Mouse (Mus musculus) MEL (cell line): Measurements from ENCODE around the gene Itga10. TPM values are rescaled to one million over a fixed set of nuclear protein-coding genes. Genes with fewer than 3 reads are reported as not detected.

ENCODE experiments used
- DNase-seq: peaks from one replicate; pipeline ENCODE4 v3.0.0; 2011; ENCODE audit warnings: low read depth, low spot score
- H3K27ac ChIP-seq: 2 replicates; pipeline ENCODE4 v1.5.1; 2012; ENCODE audit warnings: low read depth, mild to moderate bottlenecking, control low read depth, low read length, moderate library complexity; ENCODE audit not compliant: control insufficient read depth
- H3K27me3 ChIP-seq, 2 experiments: fragments of 150-350 bp in 1 of 2; sonication (generic) in 1 of 2; 2 replicates each; pipeline ENCODE4 v1.6.1; 2012; ENCODE audit warnings: low read length in 2 of 2, mild to moderate bottlenecking in 2 of 2, improper control_type of control experiment in 1 of 2, moderate library complexity in 1 of 2; ENCODE audit not compliant: insufficient read depth in 2 of 2, control insufficient read depth in 1 of 2
- H3K36me3 ChIP-seq, 2 experiments: 2 replicates each; pipeline ENCODE4 v1.6.1; 2012 to 2014; ENCODE audit warnings: low read length in 2 of 2, improper control_type of control experiment in 1 of 2, inconsistent platforms in 1 of 2, mild to moderate bottlenecking in 1 of 2; ENCODE audit not compliant: insufficient read depth in 2 of 2, control insufficient read depth in 1 of 2
- H3K4me1 ChIP-seq, 2 experiments: fragments of 150-350 bp in 1 of 2; sonication (generic) in 1 of 2; 2 replicates each; pipeline ENCODE4 v1.6.1; 2012; ENCODE audit warnings: low read length in 2 of 2, improper control_type of control experiment in 1 of 2, mild to moderate bottlenecking in 1 of 2; ENCODE audit not compliant: insufficient read depth in 2 of 2, control insufficient read depth in 1 of 2
- H3K4me3 ChIP-seq, 2 experiments: fragments of 150-350 bp in 1 of 2; sonication (generic) in 1 of 2; 2 replicates each; pipeline ENCODE4 v1.5.1; 2012; ENCODE audit warnings: low read depth in 2 of 2, low read length in 2 of 2, mild to moderate bottlenecking in 2 of 2, moderate library complexity in 2 of 2, control low read depth in 1 of 2, improper control_type of control experiment in 1 of 2; ENCODE audit not compliant: control insufficient read depth in 1 of 2, insufficient read depth in 1 of 2
- H3K79me2 ChIP-seq: 2 replicates; pipeline ENCODE4 v1.6.1; 2012; ENCODE audit warnings: mild to moderate bottlenecking, low read length, moderate library complexity; ENCODE audit not compliant: control insufficient read depth, poor library complexity, insufficient read depth
- H3K9ac ChIP-seq: 2 replicates; pipeline ENCODE4 v1.6.1; 2012; ENCODE audit warnings: low read depth, mild to moderate bottlenecking, control low read depth, low read length, moderate library complexity; ENCODE audit not compliant: control insufficient read depth, poor library complexity, severe bottlenecking
- H3K9me3 ChIP-seq: fragments of 150-350 bp; sonication (generic); replicated peaks from 2 replicates; pipeline ENCODE4 v1.6.1; 2012; ENCODE audit warnings: mild to moderate bottlenecking, low read length, improper control_type of control experiment, moderate library complexity; ENCODE audit not compliant: insufficient read depth
- CHD2 ChIP-seq: IDR thresholded peaks from 2 replicates; pipeline ENCODE4 v1.6.1; 2011; ENCODE audit warnings: low read length, improper control_type of control experiment
- ELF1 ChIP-seq: IDR thresholded peaks from 2 replicates; pipeline ENCODE4 v1.6.1; 2014; ENCODE audit warnings: low read depth, mild to moderate bottlenecking, inconsistent platforms, low read length, improper control_type of control experiment, moderate library complexity
- ETS1 ChIP-seq: IDR thresholded peaks from 2 replicates; pipeline ENCODE4 v1.6.1; 2012; ENCODE audit warnings: low read depth, mild to moderate bottlenecking, inconsistent platforms, low read length, improper control_type of control experiment, moderate library complexity
- HCFC1 ChIP-seq: IDR thresholded peaks from 2 replicates; pipeline ENCODE4 v1.6.1; 2012; ENCODE audit warnings: low read depth, mild to moderate bottlenecking, inconsistent platforms, low read length, improper control_type of control experiment, moderate library complexity
- JUND ChIP-seq: IDR thresholded peaks from 2 replicates; pipeline ENCODE4 v1.6.1; 2011; ENCODE audit warnings: low read depth, mild to moderate bottlenecking, improper control_type of control experiment, low read length
- MAFK ChIP-seq: IDR thresholded peaks from 2 replicates; pipeline ENCODE4 v1.6.1; 2011; ENCODE audit warnings: low read depth, mild to moderate bottlenecking, low read length, improper control_type of control experiment, borderline replicate concordance
- NELFE ChIP-seq: IDR thresholded peaks from 2 replicates; pipeline ENCODE4 v1.6.1; 2011; ENCODE audit warnings: low read depth, low read length, improper control_type of control experiment
- NRF1 ChIP-seq: IDR thresholded peaks from 2 replicates; pipeline ENCODE4 v1.6.1; 2014; ENCODE audit warnings: low read depth, mild to moderate bottlenecking, inconsistent platforms, low read length, improper control_type of control experiment, moderate library complexity; ENCODE audit not compliant: poor library complexity, insufficient read depth, severe bottlenecking
- POLR2A ChIP-seq, 2 experiments: IDR thresholded peaks; 2 replicates each; pipeline ENCODE4 v1.6.1; 2011 to 2012; ENCODE audit warnings: low read length in 2 of 2, mild to moderate bottlenecking in 2 of 2, control low read depth in 1 of 2, improper control_type of control experiment in 1 of 2, low read depth in 1 of 2, moderate library complexity in 1 of 2; ENCODE audit not compliant: control insufficient read depth in 1 of 2, insufficient read depth in 1 of 2, poor library complexity in 1 of 2
- POLR2AphosphoS2 ChIP-seq: IDR thresholded peaks from 2 replicates; pipeline ENCODE4 v1.6.1; 2011; ENCODE audit warnings: low read length, improper control_type of control experiment
- RAD21 ChIP-seq: IDR thresholded peaks from 2 replicates; pipeline ENCODE4 v1.6.1; 2011; ENCODE audit warnings: mild to moderate bottlenecking, low read depth, low read length, improper control_type of control experiment
- RCOR1 ChIP-seq: IDR thresholded peaks from 2 replicates; pipeline ENCODE4 v1.6.1; 2012; ENCODE audit warnings: low read depth, mild to moderate bottlenecking, inconsistent platforms, low read length, improper control_type of control experiment
- SIN3A ChIP-seq: IDR thresholded peaks from 2 replicates; pipeline ENCODE4 v1.6.1; 2012; ENCODE audit warnings: low read length, improper control_type of control experiment, inconsistent platforms
- TBP ChIP-seq: IDR thresholded peaks from 2 replicates; pipeline ENCODE4 v1.8.0; 2011; ENCODE audit warnings: low read depth, low read length, improper control_type of control experiment
- UBTF ChIP-seq: IDR thresholded peaks from 2 replicates; pipeline ENCODE4 v1.6.1; 2012; ENCODE audit warnings: low read depth, mild to moderate bottlenecking, inconsistent platforms, low read length, improper control_type of control experiment, moderate library complexity, borderline replicate concordance; ENCODE audit not compliant: insufficient read depth
- USF2 ChIP-seq, 2 experiments: IDR thresholded peaks; 2 replicates each; pipeline ENCODE4 v1.6.1; 2011 to 2012; ENCODE audit warnings: improper control_type of control experiment in 2 of 2, low read length in 2 of 2, borderline replicate concordance in 1 of 2, inconsistent platforms in 1 of 2, low read depth in 1 of 2, mild to moderate bottlenecking in 1 of 2; ENCODE audit not compliant: insufficient read depth in 1 of 2
- ZMIZ1 ChIP-seq: IDR thresholded peaks from 2 replicates; pipeline ENCODE4 v1.6.1; 2012; ENCODE audit warnings: low read depth, mild to moderate bottlenecking, inconsistent platforms, low read length, improper control_type of control experiment, moderate library complexity
- ZNF384 ChIP-seq: IDR thresholded peaks from 2 replicates; pipeline ENCODE4 v1.6.1; 2012; ENCODE audit warnings: low read depth, mild to moderate bottlenecking, inconsistent platforms, low read length, improper control_type of control experiment
- polyA plus RNA-seq, 2 experiments: library from polyadenylated mRNA; stranded (reverse) in 1 of 2; unstranded in 1 of 2; fragments of >175 nt in 1 of 2; fragments of >200 nt in 1 of 2; gene quantifications; 2 replicates each; pipeline versions ENCODE4 v1.2.1 to v1.2.4; 2012; ENCODE audit warnings: low replicate concordance in 2 of 2, low read depth in 1 of 2; ENCODE audit not compliant: insufficient read length in 2 of 2, insufficient read depth in 1 of 2, missing spikeins in 1 of 2
- total RNA-seq: library from RNA; depleted of rRNA; stranded (reverse); fragments of 300-350 nt; gene quantifications from 2 replicates; pipeline ENCODE4 v1.2.3, GENCODE M21; 2012

The Itga10 gene
- total and polyA plus RNA-seq, 3 experiments = 1.0 to 2.9 TPM; not detected in 1

- Histone ChIP-seq H3K79me2 (no peaks in the 10 kb centered on the region; the same call in 1 of the 2 replicates), H3K9ac (no peak overlapping the region), H3K27me3 (no peaks in the 10 kb centered on the region)
Measured at GRCm38 (mm10) chr3:96599411-96599810, 46.0 kb upstream of the Itga10 start.

GRCm38 (mm10) chr3:96600639-96601250 lies 44.6 kb upstream of the Itga10 start, which contains the start of gene Lix1l:
Gene Lix1l (plus strand): TSS chr3:96601149.
- H3K9ac ChIP-seq = peak within 1 kb of the TSS; percentile 74
- TF ChIP-seq UBTF (0 out of 2 replicates have a peak, but pooled peaks have one; percentile 44), SIN3A (peak; percentile 71), HCFC1 (peak; percentile 70), RCOR1 (no peak), RAD21 (no peak), CHD2 (peak; percentile 74), POLR2AphosphoS2 (peak; percentile 58; the same call in 1 of the 2 replicates), NRF1 (peak; percentile 35; the same call in 1 of the 2 replicates), USF2 (IDR thresholded peaks at IDR 0.05; ENCODE audit: borderline replicate concordance in 1 of 2, insufficient read depth in 1 of 2, low read depth in 1 of 2, low read length in 2 of 2) (no peak), TBP (peak; percentile 60), ELF1 (peak; percentile 63; the same call in 1 of the 2 replicates), ETS1 (0 out of 2 replicates have a peak, but pooled peaks have one; percentile 9), POLR2A (IDR thresholded peaks at IDR 0.05; ENCODE audit: control insufficient read depth in 1 of 2, insufficient read depth in 1 of 2, low read depth in 1 of 2, low read length in 2 of 2, poor library complexity in 1 of 2) (peak; percentile 81 to 83; a peak in 3 of 4 replicates), NELFE (peak; percentile 69)
- TF ChIP-seq, all 39 proteins: peak for 11
- peaks cover 8 to 9% of the 10 kb centered on the region in 2 experiments for H3K4me1 ChIP-seq
- no peaks in the 10 kb centered on the region for H3K9me3 ChIP-seq
- H3K36me3 ChIP-seq = peaks cover 0 to 7% of the 10 kb centered on the region in 2 experiments; a peak in 2 of 4 replicates
- peak within 1 kb of the TSS; percentile 60 to 66 for H3K4me3 ChIP-seq
- DNase-seq = peak; percentile 100
- peak within 1 kb of the TSS; percentile 21 for H3K27ac ChIP-seq
- H3K79me2 ChIP-seq = no peaks in the 10 kb centered on the region; the same call in 1 of the 2 replicates
- H3K27me3 ChIP-seq = no peaks in the 10 kb centered on the region

More at GRCm38 (mm10) chr3:96599411-96599810, 46.0 kb upstream of the Itga10 start:
- TF ChIP-seq USF2 (IDR thresholded peaks at IDR 0.05; ENCODE audit: borderline replicate concordance in 1 of 2, insufficient read depth in 1 of 2, low read depth in 1 of 2, low read length in 2 of 2) (no peak), UBTF (no peak), ZMIZ1 (no peak), ZNF384 (no peak), MAFK (no peak), CHD2 (no peak), POLR2AphosphoS2 (no peak), JUND (no peak)
- Histone ChIP-seq H3K4me3 (no peak overlapping the region), H3K36me3 (peaks cover 0 to 7% of the 10 kb centered on the region in 2 experiments; a peak in 2 of 4 replicates), H3K4me1 (peaks cover 8 to 10% of the 10 kb centered on the region in 2 experiments), H3K27ac (no peak overlapping the region), H3K9me3 (no peaks in the 10 kb centered on the region)
- DNase-seq = no peak
